ENCODE assay signal across 9 mouse cellular contexts in genomic region chr11:58982471-58983097, GRCm38 (mm10). TPM values are rescaled to one million over a fixed set of nuclear protein-coding genes. Genes with fewer than 3 reads are reported as not detected.
DNase-seq lines count a peak whose midpoint lies in the region; ATAC-seq and TF ChIP-seq lines count a peak whose summit lies in the region.
"Had no signal": no experiment of that assay in that cellular context is flagged by ENCODE, and none has a peak within 500 bp of the region (broad histone marks: within the 10 kb centered on the region; RNA-seq: fewer than 3 reads in every experiment).

No protein-coding gene starts in this region.

- peak overlapping the region; percentile 17; the same call in 1 of the 2 replicates for H3K27ac ChIP-seq in embryonic facial prominence, embryonic 15.5 days (replicated peaks)
- H3K27ac ChIP-seq in embryonic facial prominence, embryonic 10.5 days (replicated peaks), result no peak overlapping the region; the same call in 1 of the 2 replicates
- 0 out of 2 replicates have a peak overlapping the region, but pooled peaks have one; percentile 16 for H3K27ac ChIP-seq in liver, embryonic 12.5 days
- H3K27ac ChIP-seq in forebrain, embryonic 12.5 days, result no peak overlapping the region

- no peak overlapping the region for H3K9ac ChIP-seq in embryonic facial prominence, embryonic 15.5 days
- H3K9ac ChIP-seq in liver, embryonic 12.5 days, result no peak overlapping the region
- no peak overlapping the region for H3K9ac ChIP-seq in forebrain, embryonic 12.5 days

- peaks cover 28% of the 10 kb centered on the region for H3K4me1 ChIP-seq in embryonic facial prominence, embryonic 15.5 days
- peaks cover 36% of the 10 kb centered on the region for H3K4me1 ChIP-seq in embryonic facial prominence, embryonic 10.5 days
- peaks cover 65% of the 10 kb centered on the region for H3K4me1 ChIP-seq in liver, embryonic 12.5 days
- peaks cover 28% of the 10 kb centered on the region for H3K4me1 ChIP-seq in forebrain, embryonic 12.5 days

- no peaks in the 10 kb centered on the region for H3K27me3 ChIP-seq in embryonic facial prominence, embryonic 15.5 days
- no peaks in the 10 kb centered on the region for H3K27me3 ChIP-seq in embryonic facial prominence, embryonic 10.5 days (replicated peaks; ENCODE audit: low read depth, poor library complexity, severe bottlenecking)
- H3K27me3 ChIP-seq in liver, embryonic 12.5 days (replicated peaks), result no peaks in the 10 kb centered on the region
- H3K27me3 ChIP-seq in myocyte (ENCODE audit: control insufficient read depth, insufficient read depth, insufficient read length), result no peaks in the 10 kb centered on the region
- no peaks in the 10 kb centered on the region for H3K27me3 ChIP-seq in forebrain, embryonic 12.5 days

- H3K4me2 ChIP-seq in embryonic facial prominence, embryonic 15.5 days (replicated peaks), result no peak overlapping the region
- no peak overlapping the region for H3K4me2 ChIP-seq in liver, embryonic 12.5 days
- peak overlapping the region; percentile 6 for H3K4me2 ChIP-seq in myocyte (ENCODE audit: low read depth)
- no peak overlapping the region for H3K4me2 ChIP-seq in forebrain, embryonic 12.5 days

- no peak overlapping the region for H3K4me3 ChIP-seq in embryonic facial prominence, embryonic 15.5 days (replicated peaks)
- no peak overlapping the region for H3K4me3 ChIP-seq in embryonic facial prominence, embryonic 10.5 days
- no peak overlapping the region for H3K4me3 ChIP-seq in liver, embryonic 12.5 days
- H3K4me3 ChIP-seq in myocyte, result peak overlapping the region; percentile 3
- H3K4me3 ChIP-seq in forebrain, embryonic 12.5 days (replicated peaks), result no peak overlapping the region

- TF ChIP-seq POLR2A in myocyte (IDR thresholded peaks at IDR 0.05; ENCODE audit: insufficient read length, low read depth), result no peak

- ATAC-seq in embryonic facial prominence, embryonic 15.5 days (ENCODE audit: insufficient number of reproducible peaks, low FRiP score, low TSS enrichment, low read depth), result no peak
- ATAC-seq in liver, embryonic 12.5 days, result no peak
- ATAC-seq in forebrain, embryonic 12.5 days (ENCODE audit: low FRiP score), result no peak

- H3K9me3 ChIP-seq in embryonic facial prominence, embryonic 15.5 days (replicated peaks), result no peaks in the 10 kb centered on the region
- no peaks in the 10 kb centered on the region for H3K9me3 ChIP-seq in embryonic facial prominence, embryonic 10.5 days
- H3K9me3 ChIP-seq in liver, embryonic 12.5 days (replicated peaks), result no peaks in the 10 kb centered on the region
- no peaks in the 10 kb centered on the region for H3K9me3 ChIP-seq in forebrain, embryonic 12.5 days

- H3K36me3 ChIP-seq in embryonic facial prominence, embryonic 15.5 days, result peaks cover 52% of the 10 kb centered on the region
- H3K36me3 ChIP-seq in embryonic facial prominence, embryonic 10.5 days (replicated peaks), result peaks cover 66% of the 10 kb centered on the region
- peaks cover 73% of the 10 kb centered on the region for H3K36me3 ChIP-seq in liver, embryonic 12.5 days
- H3K36me3 ChIP-seq in myocyte (ENCODE audit: control insufficient read depth, insufficient read depth), result peaks cover 13% of the 10 kb centered on the region
- peaks cover 55% of the 10 kb centered on the region for H3K36me3 ChIP-seq in forebrain, embryonic 12.5 days (replicated peaks)

- DNase-seq in embryonic facial prominence, embryonic 10.5 days (ENCODE audit: low spot score), result no peak
- no peak for DNase-seq in liver
- DNase-seq in thymus, postnatal 36 days, result peak; percentile 59 to 82
- DNase-seq in T-cell, adult 2 months (ENCODE audit: low spot score), result no peak
- DNase-seq: cerebellum, postnatal 36 days had no signal

- whole genome bisulfite sequencing in embryonic facial prominence, embryonic 15.5 days, result 77% methylated on average over 18 of the region's 18 CpGs
- WGBS in embryonic facial prominence, embryonic 10.5 days, result 86% methylated on average over 18 of the region's 18 CpGs
- 78% methylated on average over 18 of the region's 18 CpGs for WGBS in liver, embryonic 12.5 days (ENCODE audit: insufficient replicate concordance)
- 92% methylated on average over 18 of the region's 18 CpGs for WGBS in forebrain, embryonic 12.5 days

- peaks cover 36% of the 10 kb centered on the region for H3K79me2 ChIP-seq in myocyte (ENCODE audit: control insufficient read depth, insufficient read depth)

- H3ac ChIP-seq in myocyte (ENCODE audit: control insufficient read depth, insufficient read length), result no peak overlapping the region

TF ChIP-seq in myocyte, 11 proteins besides CTCF, POLR2A, EP300 and RAD21:
- TF ChIP-seq CEBPB (IDR thresholded peaks at IDR 0.05; ENCODE audit: insufficient read depth, poor library complexity, severe bottlenecking) (no peak), E2F4 (IDR thresholded peaks at IDR 0.05; ENCODE audit: insufficient read depth) (no peak), SRF (IDR thresholded peaks at IDR 0.05; ENCODE audit: control insufficient read depth, insufficient read length, low read depth) (no peak), TCF3 (IDR thresholded peaks at IDR 0.05; ENCODE audit: insufficient read length, low read depth) (no peak), REST (IDR thresholded peaks at IDR 0.05; ENCODE audit: insufficient read depth, insufficient read length) (no peak), USF1 (IDR thresholded peaks at IDR 0.05; ENCODE audit: low read depth) (no peak), MAX (IDR thresholded peaks at IDR 0.05; ENCODE audit: low read depth) (no peak), POLR2AphosphoS2 (IDR thresholded peaks at IDR 0.05; ENCODE audit: insufficient read length, low read depth) (no peak), MYOG (IDR thresholded peaks at IDR 0.05; ENCODE audit: control insufficient read depth in 1 of 3, insufficient read depth in 1 of 3, insufficient read length in 2 of 3, low read depth in 2 of 3) (no peak), TCF12 (IDR thresholded peaks at IDR 0.05; ENCODE audit: insufficient read depth, poor library complexity, severe bottlenecking) (no peak), MYOD1 (IDR thresholded peaks at IDR 0.05; ENCODE audit: control insufficient read depth in 1 of 3, insufficient read length in 2 of 3, low read depth in 2 of 3) (no peak)

RNA-seq across cellular contexts. Expression of gene Trim11, which starts 4.7 kb away (rescaled TPM):
- polyA plus RNA-seq in embryonic facial prominence, embryonic 15.5 days (2015; fragmentation: Nextera tagmentation; extraction: Ambion mirVana), result 23.3 and 24.1 TPM in 2 replicates
- polyA plus RNA-seq in embryonic facial prominence, embryonic 10.5 days (2016; fragmentation: Nextera tagmentation; extraction: Ambion mirVana), result 19.0 and 19.1 TPM in 2 replicates
- polyA plus RNA-seq in liver, embryonic 12.5 days (2016; fragmentation: Nextera tagmentation; extraction: Ambion mirVana), result 11.2 and 11.5 TPM in 2 replicates
- polyA plus RNA-seq in myocyte (2012; fragmentation: generic; extraction: Trizol), result 19.3 TPM
- polyA plus RNA-seq in forebrain, embryonic 12.5 days (2016; fragmentation: Nextera tagmentation; extraction: Ambion mirVana), result 19.2 and 20.9 TPM in 2 replicates

RNA-seq across cellular contexts. Expression of gene Hist3h2a, which starts 28.1 kb away (rescaled TPM):
- polyA plus RNA-seq in embryonic facial prominence, embryonic 15.5 days (2015; fragmentation: Nextera tagmentation; extraction: Ambion mirVana), result 37.0 and 38.3 TPM in 2 replicates
- polyA plus RNA-seq in embryonic facial prominence, embryonic 10.5 days (2016; fragmentation: Nextera tagmentation; extraction: Ambion mirVana), result 17.8 and 19.0 TPM in 2 replicates
- 14.3 and 16.9 TPM in 2 replicates for polyA plus RNA-seq in liver, embryonic 12.5 days (2016; fragmentation: Nextera tagmentation; extraction: Ambion mirVana)
- polyA plus RNA-seq in myocyte (2012; fragmentation: generic; extraction: Trizol), result 24.4 TPM
- polyA plus RNA-seq in forebrain, embryonic 12.5 days (2016; fragmentation: Nextera tagmentation; extraction: Ambion mirVana), result 91.9 and 92.9 TPM in 2 replicates

RNA-seq across cellular contexts. Expression of gene Trim17, which starts 28.1 kb away (rescaled TPM):
- polyA plus RNA-seq in embryonic facial prominence, embryonic 15.5 days (2015; fragmentation: Nextera tagmentation; extraction: Ambion mirVana), result 0.42 and 0.59 TPM in 2 replicates
- polyA plus RNA-seq in embryonic facial prominence, embryonic 10.5 days (2016; fragmentation: Nextera tagmentation; extraction: Ambion mirVana), result 0.19 and 0.40 TPM in 2 replicates
- polyA plus RNA-seq in liver, embryonic 12.5 days (2016; fragmentation: Nextera tagmentation; extraction: Ambion mirVana), result 0.07 and 0.13 TPM in 2 replicates
- 0.64 TPM for polyA plus RNA-seq in myocyte (2012; fragmentation: generic; extraction: Trizol)
- 0.89 and 1.0 TPM in 2 replicates for polyA plus RNA-seq in forebrain, embryonic 12.5 days (2016; fragmentation: Nextera tagmentation; extraction: Ambion mirVana)

RNA-seq across cellular contexts. Expression of gene Hist3h2ba, which starts 33.9 kb away (rescaled TPM):
- 43.6 and 55.8 TPM in 2 replicates for polyA plus RNA-seq in embryonic facial prominence, embryonic 15.5 days (2015; fragmentation: Nextera tagmentation; extraction: Ambion mirVana)
- polyA plus RNA-seq in embryonic facial prominence, embryonic 10.5 days (2016; fragmentation: Nextera tagmentation; extraction: Ambion mirVana), result 23.0 and 25.0 TPM in 2 replicates
- 5.3 and 5.7 TPM in 2 replicates for polyA plus RNA-seq in liver, embryonic 12.5 days (2016; fragmentation: Nextera tagmentation; extraction: Ambion mirVana)
- polyA plus RNA-seq in myocyte (2012; fragmentation: generic; extraction: Trizol), result 0.88 TPM
- 185 and 187 TPM in 2 replicates for polyA plus RNA-seq in forebrain, embryonic 12.5 days (2016; fragmentation: Nextera tagmentation; extraction: Ambion mirVana)

RNA-seq across cellular contexts. Expression of gene Rnf187, which starts 43.9 kb away (rescaled TPM):
- 243 and 249 TPM in 2 replicates for polyA plus RNA-seq in embryonic facial prominence, embryonic 15.5 days (2015; fragmentation: Nextera tagmentation; extraction: Ambion mirVana)
- polyA plus RNA-seq in embryonic facial prominence, embryonic 10.5 days (2016; fragmentation: Nextera tagmentation; extraction: Ambion mirVana), result 255 and 258 TPM in 2 replicates
- polyA plus RNA-seq in liver, embryonic 12.5 days (2016; fragmentation: Nextera tagmentation; extraction: Ambion mirVana), result 200 and 207 TPM in 2 replicates
- 197 TPM for polyA plus RNA-seq in myocyte (2012; fragmentation: generic; extraction: Trizol)
- polyA plus RNA-seq in forebrain, embryonic 12.5 days (2016; fragmentation: Nextera tagmentation; extraction: Ambion mirVana), result 403 and 431 TPM in 2 replicates

Comparison
In these comparisons a context has a peak if more than half of its experiments do, and no peak if none do; other contexts are left out.
1. H3K27ac ChIP-seq: peak in embryonic facial prominence, embryonic 15.5 days (single experiment) and liver, embryonic 12.5 days (single experiment); none in embryonic facial prominence, embryonic 10.5 days (single experiment) and forebrain, embryonic 12.5 days (single experiment).
2. DNase-seq: peak in thymus, postnatal 36 days (2 of 2); none in embryonic facial prominence, embryonic 10.5 days (single experiment), liver (single experiment) and T-cell, adult 2 months (single experiment).